22 mouse cellular contexts compared by ENCODE assay signal in genomic region chr14:20230063-20230491, GRCm38 (mm10). TPM values are rescaled to one million over a fixed set of nuclear protein-coding genes. Genes with fewer than 3 reads are reported as not detected.
DNase-seq lines count a peak whose midpoint lies in the region; ATAC-seq and TF ChIP-seq lines count a peak whose summit lies in the region.
"Had no signal": no experiment of that assay in that cellular context is flagged by ENCODE, and none has a peak within 500 bp of the region (broad histone marks: within the 10 kb centered on the region; RNA-seq: fewer than 3 reads in every experiment).

No protein-coding gene starts in this region.

- no peaks in the 10 kb centered on the region for H3K9me3 ChIP-seq in intestine, embryonic 14.5 days (ENCODE audit: control insufficient read depth, low read length)
- no peaks in the 10 kb centered on the region for H3K9me3 ChIP-seq in intestine, embryonic 16.5 days (ENCODE audit: control insufficient read depth, low read length)
- H3K9me3 ChIP-seq in kidney, embryonic 15.5 days (replicated peaks): no peaks in the 10 kb centered on the region
- H3K9me3 ChIP-seq in liver, postnatal 0 days (ENCODE audit: low read length): no peaks in the 10 kb centered on the region
- H3K9me3 ChIP-seq: embryonic facial prominence, embryonic 15.5 days; hindbrain, embryonic 15.5 days; neural tube, embryonic 13.5 days had no signal

- 0 out of 2 replicates have a peak overlapping the region, but pooled peaks have one; percentile 11 for H3K27ac ChIP-seq in intestine, embryonic 14.5 days (ENCODE audit: low read depth)
- peak overlapping the region; percentile 82 for H3K27ac ChIP-seq in intestine, embryonic 16.5 days (ENCODE audit: low read length)
- H3K27ac ChIP-seq in kidney, embryonic 15.5 days: peak overlapping the region; percentile 52
- no peak overlapping the region for H3K27ac ChIP-seq in liver, postnatal 0 days (ENCODE audit: low read depth)
- H3K27ac ChIP-seq: embryonic facial prominence, embryonic 15.5 days; hindbrain, embryonic 15.5 days; macrophage; neural tube, embryonic 13.5 days had no signal

- no peak overlapping the region for H3K4me3 ChIP-seq in intestine, embryonic 14.5 days (ENCODE audit: low read depth, low read length)
- H3K4me3 ChIP-seq in intestine, embryonic 16.5 days (ENCODE audit: low read length): no peak overlapping the region
- no peak overlapping the region for H3K4me3 ChIP-seq in kidney, embryonic 15.5 days (replicated peaks)
- H3K4me3 ChIP-seq in liver, postnatal 0 days (ENCODE audit: low read depth, low read length): no peak overlapping the region
- H3K4me3 ChIP-seq: embryonic facial prominence, embryonic 15.5 days; hindbrain, embryonic 15.5 days; neural tube, embryonic 13.5 days had no signal

- H3K27me3 ChIP-seq in intestine, embryonic 14.5 days (replicated peaks; ENCODE audit: control insufficient read depth, insufficient read depth, low read length): no peaks in the 10 kb centered on the region
- no peaks in the 10 kb centered on the region for H3K27me3 ChIP-seq in intestine, embryonic 16.5 days (replicated peaks; ENCODE audit: control insufficient read depth, insufficient read depth, low read length)
- H3K27me3 ChIP-seq in kidney, embryonic 15.5 days: no peaks in the 10 kb centered on the region
- no peaks in the 10 kb centered on the region for H3K27me3 ChIP-seq in liver, postnatal 0 days (ENCODE audit: insufficient read depth, low read length)
- H3K27me3 ChIP-seq: embryonic facial prominence, embryonic 15.5 days; hindbrain, embryonic 15.5 days; neural tube, embryonic 13.5 days had no signal

- ATAC-seq in intestine, embryonic 14.5 days (replicated peaks; ENCODE audit: low FRiP score, low TSS enrichment, low read depth): no peak
- peak; percentile 71 for ATAC-seq in intestine, embryonic 16.5 days
- ATAC-seq in kidney, embryonic 15.5 days (replicated peaks; ENCODE audit: low FRiP score): peak; percentile 83
- peak; percentile 67 for ATAC-seq in liver, postnatal 0 days

- H3K4me1 ChIP-seq in intestine, embryonic 14.5 days (replicated peaks; ENCODE audit: control insufficient read depth, insufficient read depth, low read length): no peaks in the 10 kb centered on the region
- H3K4me1 ChIP-seq in intestine, embryonic 16.5 days (ENCODE audit: control insufficient read depth, insufficient read depth, low read length): peaks cover 30% of the 10 kb centered on the region
- H3K4me1 ChIP-seq in kidney, embryonic 15.5 days: peaks cover 20% of the 10 kb centered on the region
- peaks cover 13% of the 10 kb centered on the region; the same call in 1 of the 2 replicates for H3K4me1 ChIP-seq in liver, postnatal 0 days (ENCODE audit: insufficient read depth)
- H3K4me1 ChIP-seq: embryonic facial prominence, embryonic 15.5 days had no signal

- no peak overlapping the region for H3K9ac ChIP-seq in intestine, embryonic 14.5 days (ENCODE audit: low read length)
- H3K9ac ChIP-seq in intestine, embryonic 16.5 days (ENCODE audit: low read depth, low read length): 0 out of 2 replicates have a peak overlapping the region, but pooled peaks have one; percentile 10
- H3K9ac ChIP-seq in kidney, embryonic 15.5 days: no peak overlapping the region
- no peak overlapping the region for H3K9ac ChIP-seq in liver, postnatal 0 days (replicated peaks)
- H3K9ac ChIP-seq: embryonic facial prominence, embryonic 15.5 days; hindbrain, embryonic 15.5 days; neural tube, embryonic 13.5 days had no signal

- WGBS in intestine, embryonic 14.5 days: 70% methylated on average over 7 of the region's 7 CpGs
- 62% methylated on average over 7 of the region's 7 CpGs for WGBS in intestine, embryonic 16.5 days
- 52% methylated on average over 7 of the region's 7 CpGs for WGBS in kidney, embryonic 15.5 days
- WGBS in liver, postnatal 0 days (ENCODE audit: insufficient replicate concordance): 62% methylated on average over 7 of the region's 7 CpGs

- no peak for TF ChIP-seq CTCF in liver, postnatal 0 days (IDR thresholded peaks at IDR 0.05; ENCODE audit: low read depth)

- DNase-seq in intestine, embryonic 14.5 days (ENCODE audit: low spot score): no peak
- peak; percentile 33 for DNase-seq in liver, postnatal 0 days
- DNase-seq in right cerebral cortex, postnatal 10 days (ENCODE audit: low spot score in 2 of 2): no peak
- DNase-seq in cerebellum, postnatal 4 days (ENCODE audit: low spot score in 2 of 2): no peak
- DNase-seq in retina, postnatal 1 day: no peak
- DNase-seq: cerebellum, postnatal 10 days; embryo, embryonic 11 days; gastrocnemius, postnatal 36 days; heart, postnatal 14 days; layer of hippocampus, postnatal 36 days; lung, adult 2 months; right cerebral cortex, postnatal 4 days had no signal

- H3K4me2 ChIP-seq in intestine, embryonic 14.5 days (ENCODE audit: low read length): no peak overlapping the region
- no peak overlapping the region for H3K4me2 ChIP-seq in intestine, embryonic 16.5 days (ENCODE audit: low read depth, low read length)
- H3K4me2 ChIP-seq in kidney, embryonic 15.5 days: no peak overlapping the region
- H3K4me2 ChIP-seq in liver, postnatal 0 days (ENCODE audit: low read depth, low read length): no peak overlapping the region
- H3K4me2 ChIP-seq: embryonic facial prominence, embryonic 15.5 days; heart, embryonic 11.5 days; hindbrain, embryonic 15.5 days; midbrain, embryonic 11.5 days; neural tube, embryonic 13.5 days had no signal

- no peaks in the 10 kb centered on the region for H3K36me3 ChIP-seq in intestine, embryonic 14.5 days (ENCODE audit: control insufficient read depth, insufficient read depth, low read length)
- no peaks in the 10 kb centered on the region for H3K36me3 ChIP-seq in intestine, embryonic 16.5 days (ENCODE audit: control insufficient read depth, insufficient read depth, low read length)
- H3K36me3 ChIP-seq in kidney, embryonic 15.5 days: no peaks in the 10 kb centered on the region
- no peaks in the 10 kb centered on the region for H3K36me3 ChIP-seq in liver, postnatal 0 days (replicated peaks; ENCODE audit: insufficient read depth, low read length)
- H3K36me3 ChIP-seq: embryonic facial prominence, embryonic 15.5 days; hindbrain, embryonic 15.5 days; neural tube, embryonic 13.5 days had no signal

- TF ChIP-seq EP300 in liver, postnatal 0 days (IDR thresholded peaks at IDR 0.05; ENCODE audit: low read depth): no peak

RNA-seq across cellular contexts. Expression of gene Kcnk16, which starts 38.9 kb away (rescaled TPM):
- polyA plus RNA-seq in intestine, embryonic 14.5 days (2014; fragmentation: Nextera tagmentation; extraction: Ambion mirVana): 0.54 and 5.5 TPM in 2 replicates
- 5.6 and 5.7 TPM in 2 replicates for polyA plus RNA-seq in intestine, embryonic 16.5 days (2015; fragmentation: Nextera tagmentation; extraction: Ambion mirVana)
- polyA plus RNA-seq in kidney, embryonic 15.5 days (2015; fragmentation: Nextera tagmentation; extraction: Ambion mirVana): 0.21 TPM in 1 of 2 replicates, not detected in the other
- 1.4 and 2.0 TPM in 2 replicates for polyA plus RNA-seq in liver, postnatal 0 days (2015; fragmentation: Nextera tagmentation; extraction: Ambion mirVana)
- polyA plus RNA-seq: forebrain, embryonic 11.5 days; heart, embryonic 11.5 days; hindbrain, embryonic 15.5 days; limb, embryonic 11.5 days; lung, adult 2 months; macrophage; midbrain, embryonic 11.5 days had no signal

RNA-seq across cellular contexts. Expression of gene Kcnk5, which starts 48.5 kb away (rescaled TPM):
- polyA plus RNA-seq in intestine, embryonic 14.5 days (2014; fragmentation: Nextera tagmentation; extraction: Ambion mirVana): 5.6 and 7.3 TPM in 2 replicates
- 10.7 and 10.9 TPM in 2 replicates for polyA plus RNA-seq in intestine, embryonic 16.5 days (2015; fragmentation: Nextera tagmentation; extraction: Ambion mirVana)
- 15.8 and 17.3 TPM in 2 replicates for polyA plus RNA-seq in kidney, embryonic 15.5 days (2015; fragmentation: Nextera tagmentation; extraction: Ambion mirVana)
- 4.5 and 5.1 TPM in 2 replicates for polyA plus RNA-seq in liver, postnatal 0 days (2015; fragmentation: Nextera tagmentation; extraction: Ambion mirVana)
